Mouse (Mus musculus): ENCODE results near the gene Zc3h6. TPM values are rescaled to one million over a fixed set of nuclear protein-coding genes. Genes with fewer than 3 reads are reported as not detected.

The Zc3h6 gene
- 4.3 and 4.6 TPM in 2 replicates for polyA plus RNA-seq (2014; fragmentation: Nextera tagmentation; extraction: Ambion mirVana)

GRCm38 (mm10) chr2:128966641-128967580 is at the start of gene Zc3h6:
Zc3h6 (plus strand) TSS chr2:128967402.
- H3K27me3 ChIP-seq (replicated peaks; ENCODE audit: control insufficient read depth, insufficient read depth, low read length), result no peaks in the 10 kb centered on the region
- WGBS, result under 1% methylated on average over 65 of the region's 65 CpGs
- H3K4me2 ChIP-seq (ENCODE audit: low read length), result peak within 1 kb of the TSS; percentile 63
- ATAC-seq (peak; percentile 98), DNase-seq (ENCODE audit: low spot score) (peak; percentile 99)
- H3K9ac ChIP-seq (ENCODE audit: low read length), result peak within 1 kb of the TSS; percentile 100
- peak within 1 kb of the TSS; percentile 82 for H3K4me3 ChIP-seq (ENCODE audit: low read depth, low read length)
- H3K36me3 ChIP-seq (ENCODE audit: control insufficient read depth, insufficient read depth, low read length), result no peaks in the 10 kb centered on the region
- peak within 1 kb of the TSS; percentile 100 for H3K27ac ChIP-seq (ENCODE audit: low read depth, low read length)
- no peaks in the 10 kb centered on the region for H3K9me3 ChIP-seq (replicated peaks; ENCODE audit: control insufficient read depth, low read length)
- peaks cover 10% of the 10 kb centered on the region for H3K4me1 ChIP-seq (ENCODE audit: control insufficient read depth, insufficient read depth, low read length)

GRCm38 (mm10) chr2:128924799-128925198 is 42.4 kb upstream of the Zc3h6 start:
- Histone ChIP-seq H3K36me3 (ENCODE audit: control insufficient read depth, insufficient read depth, low read length) (peaks cover 14% of the 10 kb centered on the region), H3K4me2 (ENCODE audit: low read length) (no peak overlapping the region), H3K9ac (ENCODE audit: low read length) (no peak overlapping the region), H3K4me1 (ENCODE audit: control insufficient read depth, insufficient read depth, low read length) (no peaks in the 10 kb centered on the region), H3K27ac (ENCODE audit: low read depth, low read length) (no peak overlapping the region), H3K27me3 (replicated peaks; ENCODE audit: control insufficient read depth, insufficient read depth, low read length) (no peaks in the 10 kb centered on the region), H3K4me3 (ENCODE audit: low read depth, low read length) (no peak overlapping the region), H3K9me3 (replicated peaks; ENCODE audit: control insufficient read depth, low read length) (no peaks in the 10 kb centered on the region)
- DNase-seq (ENCODE audit: low spot score) (no peak), ATAC-seq (no peak)
- WGBS, result 95% methylated on average over 4 of the region's 4 CpGs

DNA sequence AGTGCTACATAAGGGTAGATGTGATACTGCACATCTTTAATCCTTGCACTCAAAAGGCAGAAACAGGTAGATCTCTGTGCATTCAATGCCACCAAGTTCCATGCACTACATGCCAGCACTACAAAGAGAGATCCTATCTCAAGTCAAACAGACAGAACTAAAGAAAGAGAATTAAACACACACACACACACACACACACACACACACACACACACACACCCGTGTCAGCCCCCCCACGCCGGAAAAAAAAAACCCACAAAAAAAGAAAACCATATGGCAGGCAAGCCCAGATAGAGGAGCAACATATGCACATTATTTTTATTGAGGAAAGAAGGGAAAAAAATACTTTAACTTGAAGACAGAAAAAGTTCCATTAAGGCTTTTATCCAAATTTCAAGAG is 38.8 kb upstream of the Zc3h6 start:
- Histone ChIP-seq H3K36me3 (ENCODE audit: control insufficient read depth, insufficient read depth, low read length) (peaks cover 36% of the 10 kb centered on the region), H3K9ac (ENCODE audit: low read length) (no peak overlapping the region), H3K4me1 (ENCODE audit: control insufficient read depth, insufficient read depth, low read length) (no peaks in the 10 kb centered on the region), H3K4me2 (ENCODE audit: low read length) (no peak overlapping the region), H3K27ac (ENCODE audit: low read depth, low read length) (no peak overlapping the region), H3K27me3 (replicated peaks; ENCODE audit: control insufficient read depth, insufficient read depth, low read length) (no peaks in the 10 kb centered on the region), H3K9me3 (replicated peaks; ENCODE audit: control insufficient read depth, low read length) (no peaks in the 10 kb centered on the region), H3K4me3 (ENCODE audit: low read depth, low read length) (no peak overlapping the region)
- 85% methylated on average over 3 of the region's 3 CpGs for WGBS
- no peak for DNase-seq (ENCODE audit: low spot score)
- ATAC-seq, result no peak

GRCm38 (mm10) chr2:128930704-128931103 is 36.5 kb upstream of the Zc3h6 start:
- H3K27me3 ChIP-seq (replicated peaks; ENCODE audit: control insufficient read depth, insufficient read depth, low read length), result no peaks in the 10 kb centered on the region
- H3K4me3 ChIP-seq (ENCODE audit: low read depth, low read length), result no peak overlapping the region
- no peak overlapping the region for H3K9ac ChIP-seq (ENCODE audit: low read length)
- H3K27ac ChIP-seq (ENCODE audit: low read depth, low read length), result no peak overlapping the region
- DNase-seq (ENCODE audit: low spot score), result no peak
- H3K36me3 ChIP-seq (ENCODE audit: control insufficient read depth, insufficient read depth, low read length), result peaks cover 36% of the 10 kb centered on the region
- ATAC-seq, result no peak
- H3K9me3 ChIP-seq (replicated peaks; ENCODE audit: control insufficient read depth, low read length), result no peaks in the 10 kb centered on the region
- no peaks in the 10 kb centered on the region for H3K4me1 ChIP-seq (ENCODE audit: control insufficient read depth, insufficient read depth, low read length)
- H3K4me2 ChIP-seq (ENCODE audit: low read length), result no peak overlapping the region

GRCm38 (mm10) chr2:128936256-128936655 is 30.9 kb upstream of the Zc3h6 start:
- Histone ChIP-seq H3K9me3 (replicated peaks; ENCODE audit: control insufficient read depth, low read length) (no peaks in the 10 kb centered on the region), H3K4me3 (ENCODE audit: low read depth, low read length) (no peak overlapping the region), H3K4me2 (ENCODE audit: low read length) (no peak overlapping the region), H3K36me3 (ENCODE audit: control insufficient read depth, insufficient read depth, low read length) (peaks cover 16% of the 10 kb centered on the region; the same call in 1 of the 2 replicates), H3K9ac (ENCODE audit: low read length) (no peak overlapping the region), H3K27me3 (replicated peaks; ENCODE audit: control insufficient read depth, insufficient read depth, low read length) (no peaks in the 10 kb centered on the region), H3K27ac (ENCODE audit: low read depth, low read length) (no peak overlapping the region), H3K4me1 (ENCODE audit: control insufficient read depth, insufficient read depth, low read length) (no peaks in the 10 kb centered on the region)
- DNase-seq (ENCODE audit: low spot score), result no peak
- no peak for ATAC-seq
- WGBS, result 92% methylated on average over 3 of the region's 3 CpGs

- ATAC-seq, result peak; percentile 95
- peak; percentile 98 for DNase-seq (ENCODE audit: low spot score)
- WGBS, result 2% methylated on average over 65 of the region's 65 CpGs
Observed at GRCm38 (mm10) chr2:128943538-128944528, 23.4 kb upstream of the Zc3h6 start, which contains the start of gene Zc3h8. Zc3h8 (minus strand) TSS chr2:128944077.

GRCm38 (mm10) chr2:128947962-128948588 is 19.1 kb upstream of the Zc3h6 start:
- Histone ChIP-seq H3K9ac (ENCODE audit: low read length) (no peak overlapping the region), H3K4me2 (ENCODE audit: low read length) (no peak overlapping the region), H3K9me3 (replicated peaks; ENCODE audit: control insufficient read depth, low read length) (no peaks in the 10 kb centered on the region), H3K4me1 (ENCODE audit: control insufficient read depth, insufficient read depth, low read length) (no peaks in the 10 kb centered on the region), H3K4me3 (ENCODE audit: low read depth, low read length) (no peak overlapping the region), H3K36me3 (ENCODE audit: control insufficient read depth, insufficient read depth, low read length) (no peaks in the 10 kb centered on the region), H3K27ac (ENCODE audit: low read depth, low read length) (no peak overlapping the region), H3K27me3 (replicated peaks; ENCODE audit: control insufficient read depth, insufficient read depth, low read length) (no peaks in the 10 kb centered on the region)
- ATAC-seq (no peak), DNase-seq (ENCODE audit: low spot score) (peak; percentile 88)
- WGBS, result 36% methylated on average over 6 of the region's 6 CpGs

More at GRCm38 (mm10) chr2:128943538-128944528, 23.4 kb upstream of the Zc3h6 start, which contains the start of gene Zc3h8:
- H3K4me2 ChIP-seq (ENCODE audit: low read length), result peak within 1 kb of the TSS; percentile 73
- no peaks in the 10 kb centered on the region for H3K27me3 ChIP-seq (replicated peaks; ENCODE audit: control insufficient read depth, insufficient read depth, low read length)
- H3K27ac ChIP-seq (ENCODE audit: low read depth, low read length), result peak within 1 kb of the TSS; percentile 73
- H3K4me1 ChIP-seq (ENCODE audit: control insufficient read depth, insufficient read depth, low read length), result no peaks in the 10 kb centered on the region
- H3K9ac ChIP-seq (ENCODE audit: low read length), result peak within 1 kb of the TSS; percentile 82
- no peaks in the 10 kb centered on the region for H3K36me3 ChIP-seq (ENCODE audit: control insufficient read depth, insufficient read depth, low read length)
- no peaks in the 10 kb centered on the region for H3K9me3 ChIP-seq (replicated peaks; ENCODE audit: control insufficient read depth, low read length)
- H3K4me3 ChIP-seq (ENCODE audit: low read depth, low read length), result peak within 1 kb of the TSS; percentile 72

- Histone ChIP-seq H3K27me3 (replicated peaks; ENCODE audit: control insufficient read depth, insufficient read depth, low read length) (no peaks in the 10 kb centered on the region), H3K4me1 (ENCODE audit: control insufficient read depth, insufficient read depth, low read length) (no peaks in the 10 kb centered on the region), H3K4me2 (ENCODE audit: low read length) (no peak overlapping the region), H3K9me3 (replicated peaks; ENCODE audit: control insufficient read depth, low read length) (no peaks in the 10 kb centered on the region), H3K9ac (ENCODE audit: low read length) (no peak overlapping the region), H3K27ac (ENCODE audit: low read depth, low read length) (no peak overlapping the region), H3K4me3 (ENCODE audit: low read depth, low read length) (no peak overlapping the region), H3K36me3 (ENCODE audit: control insufficient read depth, insufficient read depth, low read length) (no peaks in the 10 kb centered on the region)
- ATAC-seq (no peak), DNase-seq (ENCODE audit: low spot score) (no peak)
Observed at GRCm38 (mm10) chr2:128954186-128954585, 13.0 kb upstream of the Zc3h6 start.
